Mouse (Mus musculus): ENCODE measurements around the gene Gtf2ird1.
"Not testable (repeated sequence)": the region's sequence is repeated elsewhere in the genome, so short reads cannot be mapped to it uniquely, and the experiment has no call there.

Gtf2ird1 gene

GRCm38 (mm10) chr5:134408119-134408518, 48.4 kb downstream of the Gtf2ird1 start:
- DNase-seq (ENCODE audit: low spot score): no peak

- no peak for DNase-seq (ENCODE audit: low spot score)
Measured at GRCm38 (mm10) chr5:134401841-134402240, 54.7 kb downstream of the Gtf2ird1 start.

- no peak for DNase-seq (ENCODE audit: low spot score)
Measured at GRCm38 (mm10) chr5:134397434-134398163, 58.9 kb downstream of the Gtf2ird1 start.

DNA sequence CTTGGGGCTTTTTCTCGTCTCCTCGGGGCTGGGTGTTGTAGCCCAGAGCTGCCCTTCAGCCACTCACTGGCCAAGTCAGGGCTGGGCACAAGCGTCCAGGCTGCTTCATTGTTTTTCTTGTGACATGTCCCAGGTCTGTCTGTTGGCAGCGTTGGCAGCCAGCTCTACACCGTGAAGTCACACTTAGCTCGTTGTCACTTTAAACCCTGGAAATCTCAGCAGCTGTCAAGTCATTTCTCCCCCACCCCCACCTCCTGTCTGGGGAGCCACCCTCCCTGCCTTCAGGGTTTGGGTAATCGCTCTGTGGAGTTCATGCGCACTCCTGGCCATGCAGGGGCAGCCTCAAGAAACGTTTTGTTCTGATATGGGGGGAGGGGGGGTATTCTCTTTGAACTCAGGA, 60.0 kb downstream of the Gtf2ird1 start:
- no peak for DNase-seq (ENCODE audit: low spot score)

- DNase-seq (ENCODE audit: low spot score): no peak
Measured at GRCm38 (mm10) chr5:134394624-134395023, 61.9 kb downstream of the Gtf2ird1 start.

GRCm38 (mm10) chr5:134393624-134394023, 62.9 kb downstream of the Gtf2ird1 start:
- DNase-seq (ENCODE audit: low spot score): no peak

DNA sequence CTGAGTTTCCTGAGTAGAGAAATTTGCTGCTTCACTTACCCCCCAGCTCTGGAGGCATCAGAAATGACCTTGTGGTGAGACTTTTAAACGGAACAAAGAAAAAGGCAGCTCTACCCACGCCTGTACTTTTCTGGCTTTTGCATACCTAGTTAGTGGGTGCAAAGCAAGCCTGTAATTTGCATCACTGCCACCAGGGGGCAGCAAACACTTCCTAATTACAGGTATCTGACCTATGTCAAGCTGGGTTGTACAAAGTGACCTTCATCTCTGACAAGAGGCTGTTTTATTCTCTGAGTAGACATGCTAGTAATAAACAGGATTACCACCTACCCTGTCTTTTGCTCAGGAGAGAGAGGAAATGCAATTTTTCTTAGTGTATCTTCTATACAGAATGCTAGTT, 71.4 kb downstream of the Gtf2ird1 start:
- peak; percentile 49 for DNase-seq (ENCODE audit: low spot score)

DNA sequence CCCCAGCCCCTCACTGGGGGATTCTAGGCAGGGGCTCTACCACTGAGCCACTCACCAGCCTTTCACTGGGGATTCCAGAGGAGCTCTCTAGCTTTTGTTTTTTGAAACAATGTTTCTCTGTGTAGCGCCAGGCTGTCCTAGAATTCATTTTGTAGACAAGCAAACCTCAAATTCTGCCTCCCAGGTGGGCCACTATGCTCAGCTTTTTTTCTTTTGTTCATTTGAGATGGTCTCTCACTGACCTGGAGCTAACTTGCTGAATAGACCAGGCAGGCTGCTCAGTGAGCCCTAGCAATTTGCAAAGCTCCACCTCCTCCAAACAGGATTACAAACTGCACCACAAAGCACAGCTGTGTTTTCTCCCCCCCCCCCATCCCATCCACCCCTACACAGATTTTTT, 81.3 kb downstream of the Gtf2ird1 start:
- no peak for DNase-seq (ENCODE audit: low spot score)

- no peak for DNase-seq (ENCODE audit: low spot score)
Measured at GRCm38 (mm10) chr5:134374546-134374945, 82.0 kb downstream of the Gtf2ird1 start.

DNA sequence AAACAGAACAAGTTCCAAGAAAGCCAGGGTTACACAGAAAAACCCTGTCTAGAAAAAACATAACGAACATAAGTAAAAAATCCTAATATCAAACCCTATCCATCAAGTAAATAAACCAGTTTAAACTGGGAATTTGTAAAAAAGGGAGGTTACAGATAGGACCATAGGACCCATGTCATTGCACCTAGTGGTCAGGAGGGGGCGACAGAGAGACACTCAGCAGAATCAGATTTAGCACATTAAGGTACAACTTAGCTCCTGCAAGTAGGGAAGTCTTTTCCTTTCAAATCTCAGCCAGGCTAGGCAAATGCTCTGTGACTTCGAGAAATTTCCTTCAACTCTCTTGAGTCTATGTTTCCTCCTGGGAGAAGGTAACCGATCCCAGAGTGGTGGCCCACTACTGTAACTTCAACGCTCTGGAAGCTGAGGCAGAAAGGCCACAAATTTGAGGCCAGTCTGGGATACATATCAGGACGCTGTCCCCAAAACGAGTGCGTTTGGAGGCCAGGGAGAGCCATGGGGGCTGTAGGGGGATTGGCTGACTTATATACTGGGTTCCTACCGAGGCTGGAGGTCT, 82.5 kb downstream of the Gtf2ird1 start:
- DNase-seq (ENCODE audit: low spot score): no peak

DNA sequence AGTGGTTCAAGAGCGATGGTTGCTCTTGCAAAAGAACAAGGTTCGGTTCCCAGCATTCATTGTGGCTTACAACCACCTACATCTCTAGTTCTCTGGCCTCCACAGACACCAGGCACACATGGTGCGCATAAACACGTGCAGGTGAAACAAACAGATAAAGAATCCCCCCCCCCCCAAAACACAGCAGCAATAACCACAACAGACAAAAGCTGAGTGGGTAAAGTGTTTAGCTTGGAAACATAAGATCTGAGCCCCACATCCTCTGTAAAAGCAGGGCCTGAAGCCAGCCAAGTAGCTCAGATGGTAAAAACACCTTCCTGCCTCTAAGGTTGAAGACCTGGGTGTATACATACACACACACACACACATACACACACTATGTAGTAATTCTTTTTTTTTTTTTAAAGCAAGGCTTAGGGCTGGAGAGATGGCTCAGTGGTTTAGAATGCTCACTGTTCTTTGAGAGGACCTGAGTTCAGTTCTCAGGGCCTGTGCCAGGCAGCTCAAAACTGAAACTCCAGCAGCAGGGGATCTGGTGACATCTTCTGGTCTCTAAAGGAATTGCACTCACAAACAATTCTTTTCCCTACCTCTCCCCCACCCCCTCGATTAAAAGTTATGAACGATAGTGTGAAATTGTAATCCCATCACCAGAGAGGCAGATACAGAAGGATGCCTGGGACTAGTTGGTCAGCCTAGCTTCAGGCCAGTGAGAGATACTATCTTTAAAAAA, 83.4 kb downstream of the Gtf2ird1 start:
- no peak for DNase-seq (ENCODE audit: low spot score)

DNA sequence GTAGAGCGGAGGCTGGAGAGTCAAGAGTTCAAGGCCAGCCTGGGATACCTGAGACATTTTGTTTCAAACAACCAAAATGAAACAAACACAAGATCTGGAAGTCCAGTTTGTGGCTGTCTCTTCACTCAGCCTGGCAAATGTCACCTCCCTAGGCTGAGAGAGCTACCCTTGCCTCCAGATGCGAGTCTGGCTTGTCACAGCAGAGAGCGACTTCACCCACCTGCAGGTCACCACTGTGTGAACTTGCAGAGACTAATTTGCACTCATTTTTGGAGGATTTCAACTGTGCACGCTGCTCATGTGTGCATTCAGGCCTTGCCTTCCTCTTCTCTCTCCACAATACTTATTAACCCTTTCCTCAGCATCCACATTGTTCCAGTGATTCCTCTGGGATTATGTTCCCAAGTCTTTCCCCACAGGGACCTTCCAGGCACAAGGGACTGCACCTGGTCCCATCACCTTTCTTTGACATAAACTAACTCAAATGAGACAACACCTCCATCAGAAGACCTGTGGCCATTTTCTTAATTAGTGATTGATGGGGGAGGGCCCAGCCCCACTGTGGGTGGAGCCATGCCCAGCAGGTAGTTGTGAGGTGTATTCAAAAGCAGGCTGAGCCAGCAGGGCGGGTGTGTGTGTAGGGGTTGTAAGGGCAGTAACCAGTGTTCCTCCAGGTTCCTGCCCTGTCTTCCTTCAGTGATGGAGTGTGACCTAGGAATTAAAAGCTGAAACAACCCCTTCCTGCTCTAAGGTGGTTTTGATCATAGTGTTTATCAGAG, 84.8 kb downstream of the Gtf2ird1 start:
- DNase-seq (ENCODE audit: low spot score): no peak

- no peak for DNase-seq (ENCODE audit: low spot score)
Measured at GRCm38 (mm10) chr5:134370831-134371230, 85.7 kb downstream of the Gtf2ird1 start.

GRCm38 (mm10) chr5:134359101-134359500, 97.4 kb downstream of the Gtf2ird1 start:
- no peak for DNase-seq (ENCODE audit: low spot score)

GRCm38 (mm10) chr5:134355372-134355771, 101.1 kb downstream of the Gtf2ird1 start:
- not testable (repeated sequence) for DNase-seq (ENCODE audit: low spot score)

DNA sequence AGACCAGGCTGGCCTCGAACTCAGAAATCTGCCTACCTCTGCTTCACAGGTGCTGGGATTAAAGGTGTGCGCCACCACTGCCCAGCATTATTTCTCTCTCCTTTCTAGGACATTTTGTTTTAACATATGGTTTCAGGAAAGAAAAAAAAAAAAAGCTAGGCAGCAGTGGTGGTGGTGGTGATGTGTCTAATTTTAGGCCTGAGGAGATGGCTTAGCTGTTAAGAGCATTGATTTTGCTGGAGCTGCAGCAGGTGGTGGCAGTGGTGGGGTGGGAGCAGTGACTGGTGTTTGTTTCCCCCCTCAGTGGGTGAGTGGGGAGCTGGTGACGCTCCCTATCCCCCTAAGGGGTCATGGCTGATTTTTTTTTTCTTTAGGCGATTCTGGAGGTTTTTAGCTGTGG, 103.4 kb downstream of the Gtf2ird1 start:
- no peak for DNase-seq (ENCODE audit: low spot score)

- DNase-seq (ENCODE audit: low spot score): no peak
Measured at GRCm38 (mm10) chr5:134352527-134353001, 104.0 kb downstream of the Gtf2ird1 start.

GRCm38 (mm10) chr5:134350660-134351059, 105.9 kb downstream of the Gtf2ird1 start:
- DNase-seq (ENCODE audit: low spot score): no peak

DNA sequence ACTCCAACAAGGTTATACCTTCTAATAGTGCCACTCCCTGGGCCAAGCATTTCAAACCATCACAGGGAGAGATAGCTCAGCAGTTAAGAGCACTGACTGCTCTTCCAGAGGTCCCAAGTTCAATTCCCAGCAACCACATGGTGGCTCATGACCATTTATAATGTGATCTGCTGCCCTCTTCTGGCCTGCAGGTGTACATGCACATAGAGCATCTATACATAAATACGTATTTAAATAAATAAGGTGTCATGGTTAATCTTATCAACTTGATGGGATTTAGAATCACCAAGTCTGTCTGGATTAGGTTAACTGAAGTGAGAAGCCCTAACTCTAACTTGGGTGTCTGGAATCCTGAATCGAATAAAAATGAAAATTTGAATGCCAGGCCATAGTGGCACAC, 109.5 kb downstream of the Gtf2ird1 start:
- DNase-seq (ENCODE audit: low spot score): no peak

DNA sequence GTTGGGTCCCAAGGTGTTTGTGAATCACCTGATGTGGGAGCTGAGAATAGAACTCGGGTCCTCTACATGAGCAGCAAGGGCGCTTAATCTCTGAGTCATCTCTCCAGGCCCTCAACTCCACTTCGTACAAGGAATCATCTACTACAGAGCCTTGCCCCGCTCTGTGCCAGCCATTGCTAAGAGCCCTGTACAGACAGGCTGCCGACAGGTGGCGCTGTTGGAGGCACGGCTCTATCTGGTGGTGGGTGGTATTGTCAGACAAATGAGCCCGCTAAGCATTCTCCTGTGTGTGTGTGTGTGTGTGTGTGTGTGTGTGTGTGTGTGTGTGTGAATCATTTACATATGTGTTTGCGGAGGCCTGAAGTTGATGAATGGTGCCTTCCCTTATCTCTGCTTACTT, 111.1 kb downstream of the Gtf2ird1 start:
- no peak for DNase-seq (ENCODE audit: low spot score)

GRCm38 (mm10) chr5:134344076-134344475, 112.4 kb downstream of the Gtf2ird1 start:
- DNase-seq (ENCODE audit: low spot score): no peak

DNA sequence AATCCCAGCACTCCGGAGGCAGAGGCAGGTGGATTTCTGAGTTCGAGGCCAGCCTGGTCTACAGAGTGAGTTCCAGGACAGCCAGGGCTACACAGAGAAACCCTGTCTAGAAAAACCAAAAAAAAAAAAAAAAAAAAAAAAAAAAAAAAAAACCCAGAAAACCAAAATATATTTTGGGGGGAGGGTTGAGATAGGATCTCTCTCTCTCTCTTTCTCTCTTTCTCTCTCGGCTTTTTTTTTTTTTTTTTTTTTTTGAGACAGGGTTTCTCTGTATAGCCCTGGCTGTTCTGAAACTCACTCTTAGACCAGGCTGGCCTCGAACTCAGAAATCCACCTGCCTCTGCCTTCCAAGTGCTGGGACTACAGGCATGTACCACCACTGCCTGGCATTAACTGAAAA, 113.0 kb downstream of the Gtf2ird1 start:
- DNase-seq (ENCODE audit: low spot score): not testable (repeated sequence)
